Mouse (Mus musculus) adrenal gland, adult 10 weeks (tissue): Measurements from ENCODE around the gene Ccdc24. TPM values are rescaled to one million over a fixed set of nuclear protein-coding genes. Genes with fewer than 3 reads are reported as not detected.

Experiments used
- polyA plus RNA-seq: library from polyadenylated mRNA; stranded (reverse); fragments of 350-450 nt; fragmentation: Illumina TruSeq; extraction: RNeasy Lipid Tissue Mini Kit (QIAGEN cat#74804); gene quantifications from one replicate; pipeline ENCODE4 v1.2.3, GENCODE M21; 2014; ENCODE audit warnings: low read depth, low replicate concordance

Ccdc24 gene
- polyA plus RNA-seq: not detected

GRCm38 (mm10) chr4:117872471-117872886 lies at the start of gene Ccdc24:
Ccdc24 (minus strand) TSS chr4:117872557.

GRCm38 (mm10) chr4:117914591-117915442 lies 42.5 kb upstream of the Ccdc24 start, which contains the start of gene Ipo13:
Ipo13 (minus strand) TSS chr4:117914999.

DNA sequence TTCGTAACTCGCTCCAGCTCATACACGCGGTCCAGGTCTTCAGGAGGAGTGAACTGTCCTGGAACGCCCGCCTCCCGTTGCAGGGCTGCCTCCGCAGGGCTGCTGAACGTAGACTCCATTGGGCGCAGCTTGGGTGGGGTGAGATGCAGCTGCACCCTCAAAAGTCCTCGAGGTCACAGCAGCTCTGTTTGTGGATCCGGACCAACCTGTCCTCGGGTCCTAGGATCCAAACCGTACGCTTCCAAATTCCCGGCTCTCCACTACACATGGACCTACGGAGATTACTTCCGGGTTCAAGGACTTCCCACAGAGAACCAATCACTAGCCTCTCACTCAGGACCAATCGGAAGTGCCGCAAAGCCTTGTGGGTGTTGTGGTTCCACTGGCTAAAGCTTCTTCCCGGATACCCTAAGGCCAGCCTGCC lies 19.4 kb upstream of the Ccdc24 start, which contains the start of gene Dph2:
Dph2 (minus strand) TSS at position 295 of the 424 bp plus-strand sequence.

DNA sequence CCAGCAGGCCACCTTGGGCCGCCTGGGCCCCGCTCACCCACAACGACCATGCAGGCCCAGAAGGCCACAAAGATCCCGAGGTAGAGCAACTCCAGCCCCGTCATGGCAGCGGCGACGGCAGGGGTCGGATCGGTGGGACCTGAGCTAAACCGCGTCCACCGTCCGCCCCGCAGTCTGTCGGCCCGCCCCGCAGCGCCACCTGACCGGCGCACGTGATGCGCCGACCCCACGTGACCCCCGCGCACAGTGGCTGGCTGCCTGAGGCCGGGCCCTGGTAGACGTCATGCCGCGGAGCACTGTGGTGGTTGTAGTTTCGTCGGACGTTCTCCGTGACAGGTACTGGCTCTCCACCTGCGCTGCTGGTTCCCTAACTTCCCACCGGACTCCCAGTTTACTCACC lies 14.8 kb upstream of the Ccdc24 start, which contains the start of gene Atp6v0b:
Atp6v0b (minus strand) TSS at position 201 of the 400 bp plus-strand sequence.

DNA sequence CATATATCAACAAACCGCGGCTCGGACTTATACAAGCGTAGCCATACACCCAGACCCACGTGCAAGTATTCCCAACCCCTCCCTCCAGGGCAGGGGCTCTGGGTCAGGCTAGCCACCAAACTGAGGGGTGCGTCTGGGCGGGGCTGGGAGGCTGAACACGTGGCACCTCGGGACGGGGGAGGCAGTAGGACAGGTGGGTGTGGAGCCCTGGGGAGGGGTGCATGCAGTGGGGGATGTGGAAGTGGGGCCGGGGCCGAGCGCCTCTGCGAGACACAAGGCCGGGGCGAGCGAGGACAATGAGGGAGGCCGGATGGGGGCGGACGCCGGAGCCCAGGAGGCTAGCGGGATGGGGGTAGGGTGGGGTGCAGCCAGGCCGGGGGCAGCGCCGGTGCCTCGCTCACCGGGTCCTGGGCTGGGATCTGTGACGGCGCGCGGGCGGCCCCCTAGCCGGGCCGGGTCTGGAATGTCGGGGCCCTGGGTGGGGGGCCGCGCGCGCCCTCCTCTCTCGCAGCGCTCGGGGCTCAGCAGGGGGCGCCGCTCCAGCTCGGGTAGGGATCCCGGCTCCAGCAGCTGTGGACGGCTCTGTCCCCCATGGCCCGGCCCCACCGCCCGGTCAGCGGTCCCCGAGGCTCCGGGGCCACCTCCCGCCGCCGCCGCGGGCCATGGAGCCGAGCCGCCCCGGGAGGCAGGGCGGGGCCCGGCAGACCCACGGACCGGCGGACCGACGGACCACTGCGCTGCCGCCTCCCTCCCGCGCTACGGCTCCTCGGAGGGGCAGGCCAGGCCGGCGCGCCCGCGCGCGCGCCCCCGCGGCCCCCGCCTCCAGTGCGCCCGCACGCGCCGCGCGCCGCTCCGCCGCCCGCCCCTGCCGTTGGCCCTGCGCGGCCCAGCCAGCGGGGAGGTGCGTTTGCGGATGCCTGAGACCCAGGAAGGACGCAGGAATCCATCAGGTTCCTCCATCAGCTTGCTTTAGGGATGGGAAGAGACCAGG lies 10.6 kb upstream of the Ccdc24 start, which contains the start of gene B4galt2:
B4galt2 (minus strand) TSS at position 787 of the 991 bp plus-strand sequence.

GRCm38 (mm10) chr4:117834457-117834844 lies 37.9 kb downstream of the Ccdc24 start, which contains the start of gene Slc6a9:
Slc6a9 (plus strand) TSS chr4:117834506.

Other genes starting within 250 kb of the Ccdc24 start
- 0.76 TPM for gene Dmap1, start 190.3 kb downstream of the Ccdc24 start, polyA plus RNA-seq
- gene Gm12845, start 148.1 kb downstream of the Ccdc24 start, polyA plus RNA-seq: not detected
- gene Klf17, start 106.9 kb downstream of the Ccdc24 start, polyA plus RNA-seq: not detected
- 3.3 TPM for gene Slc6a9, start 38.1 kb downstream of the Ccdc24 start, polyA plus RNA-seq
- not detected for gene B4galt2, start 10.9 kb upstream of the Ccdc24 start, polyA plus RNA-seq
- gene Atp6v0b, start 14.8 kb upstream of the Ccdc24 start, polyA plus RNA-seq: 78.1 TPM
- gene Dph2, start 19.5 kb upstream of the Ccdc24 start, polyA plus RNA-seq: 4.6 TPM
- 1.0 TPM for gene Ipo13, start 42.4 kb upstream of the Ccdc24 start, polyA plus RNA-seq
- not detected for gene Artn, start 57.2 kb upstream of the Ccdc24 start, polyA plus RNA-seq